Mouse (Mus musculus) 3T3-L1 (cell line): Measurements from ENCODE around the gene Dcaf11.

ENCODE experiments used
- DNase-seq: peaks from one replicate; pipeline ENCODE4 v3.0.0-alpha.2; 2015; ENCODE audit warnings: low read depth, low spot score

Gene Dcaf11

GRCm38 (mm10) chr14:55584702-55585565, 25.1 kb downstream of the Dcaf11 start, which contains the start of gene Emc9:
Gene Emc9, minus strand, starts transcription at chr14:55585302.
- DNase-seq = peak; percentile 65

GRCm38 (mm10) chr14:55585566-55585960, 25.8 kb downstream of the Dcaf11 start:
- no peak for DNase-seq

GRCm38 (mm10) chr14:55586149-55586548, 26.3 kb downstream of the Dcaf11 start:
- DNase-seq = peak; percentile 15

DNA sequence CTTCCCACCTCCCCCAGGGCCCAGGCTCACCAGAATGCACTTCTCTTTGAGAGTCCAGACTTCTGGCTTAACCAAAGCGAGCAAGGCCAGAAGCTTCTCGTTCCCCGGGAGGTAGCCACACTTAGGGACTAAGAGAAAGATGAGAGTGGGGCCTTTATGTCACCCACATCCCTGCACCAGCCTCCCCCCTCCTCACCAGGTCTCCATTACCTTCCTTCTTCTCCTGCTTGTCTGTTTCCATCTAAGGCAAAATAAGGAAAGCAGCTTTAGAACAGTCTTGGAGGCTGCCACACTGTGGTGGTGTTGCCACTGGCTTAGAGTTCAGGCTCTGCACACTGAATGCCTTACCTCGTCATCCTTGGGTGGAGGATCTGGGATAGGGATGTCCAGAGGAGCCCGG, 29.5 kb downstream of the Dcaf11 start:
- DNase-seq = no peak

GRCm38 (mm10) chr14:55589771-55590448, 30.1 kb downstream of the Dcaf11 start:
- no peak for DNase-seq

DNA sequence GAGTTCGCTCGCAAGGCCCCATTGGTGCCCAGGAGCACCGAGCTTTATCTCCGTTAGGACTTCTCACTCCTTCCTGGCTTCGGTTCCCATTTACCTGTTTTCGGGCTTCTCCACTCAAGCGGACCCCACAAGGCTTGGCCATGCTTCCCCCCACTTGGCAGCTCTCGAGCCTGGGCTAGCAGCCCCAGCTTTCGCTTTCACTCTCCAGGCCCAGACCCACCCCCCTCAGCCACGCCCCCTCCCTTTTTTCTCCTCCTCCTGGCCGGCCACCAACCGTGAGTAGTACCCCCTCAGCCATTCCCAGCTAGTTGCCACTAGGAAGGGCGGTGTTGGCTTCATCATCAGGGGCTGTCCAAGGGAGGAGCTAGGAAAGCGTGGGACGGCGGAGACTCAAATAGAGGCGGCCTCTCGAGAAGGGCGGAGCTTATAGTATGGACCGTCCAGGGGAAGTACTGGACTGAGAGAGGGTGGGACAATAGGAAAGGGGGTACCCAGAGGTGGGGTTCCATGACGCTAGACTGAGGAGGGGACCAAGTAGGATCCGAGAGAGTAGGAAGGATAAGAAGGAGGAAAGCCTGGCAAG, 31.0 kb downstream of the Dcaf11 start, which contains the start of gene Psme2:
TSS of gene Psme2 (minus strand) at position 366 of the 583 bp plus-strand sequence.
- DNase-seq = peak; percentile 96

- DNase-seq = peak; percentile 95
These were observed 31.6 kb downstream of the Dcaf11 start, which contains the start of gene Rnf31 for GRCm38 (mm10) chr14:55591331-55591891. Gene Rnf31, plus strand, starts transcription at chr14:55591708.

- peak; percentile 17 for DNase-seq
These were observed 32.4 kb downstream of the Dcaf11 start for GRCm38 (mm10) chr14:55592226-55592625.

GRCm38 (mm10) chr14:55596036-55596690, 36.4 kb downstream of the Dcaf11 start:
- DNase-seq = no peak

DNA sequence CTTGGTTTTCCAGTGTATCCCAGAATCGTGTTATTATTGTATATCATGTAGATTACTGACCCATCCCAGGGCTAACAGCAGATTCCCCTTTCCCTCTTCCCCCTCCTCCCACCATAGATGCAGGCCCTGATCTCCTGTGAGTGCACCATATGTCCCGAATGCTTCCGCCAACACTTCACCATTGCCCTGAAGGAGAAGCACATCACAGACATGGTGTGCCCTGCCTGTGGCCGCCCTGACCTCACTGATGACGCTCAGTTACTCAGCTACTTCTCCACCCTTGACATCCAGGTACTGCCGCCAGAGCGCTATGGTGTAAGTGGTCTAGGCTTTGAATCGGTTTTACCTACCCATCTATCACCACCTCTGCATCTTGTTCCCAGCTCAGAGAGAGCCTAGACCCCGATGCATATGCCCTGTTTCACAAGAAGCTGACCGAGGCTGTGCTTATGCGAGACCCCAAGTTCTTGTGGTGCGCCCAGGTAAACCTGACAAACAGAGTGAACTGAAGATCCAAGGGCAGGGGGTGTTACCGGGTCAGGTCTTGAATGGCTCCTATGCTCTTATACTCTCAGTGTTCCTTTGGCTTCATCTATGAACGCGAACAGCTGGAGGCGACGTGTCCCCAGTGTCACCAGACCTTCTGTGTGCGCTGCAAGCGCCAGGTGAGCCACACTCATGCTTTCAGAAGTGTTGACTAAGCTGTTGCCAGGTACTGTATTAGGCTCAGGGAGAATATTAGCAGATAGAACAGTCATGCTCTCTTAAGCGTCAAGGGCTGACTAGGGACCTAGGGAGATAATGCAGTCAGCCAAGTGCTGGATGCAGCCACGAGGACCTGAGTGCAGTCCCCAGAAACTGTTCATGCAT, 39.0 kb downstream of the Dcaf11 start:
- DNase-seq = no peak

DNA sequence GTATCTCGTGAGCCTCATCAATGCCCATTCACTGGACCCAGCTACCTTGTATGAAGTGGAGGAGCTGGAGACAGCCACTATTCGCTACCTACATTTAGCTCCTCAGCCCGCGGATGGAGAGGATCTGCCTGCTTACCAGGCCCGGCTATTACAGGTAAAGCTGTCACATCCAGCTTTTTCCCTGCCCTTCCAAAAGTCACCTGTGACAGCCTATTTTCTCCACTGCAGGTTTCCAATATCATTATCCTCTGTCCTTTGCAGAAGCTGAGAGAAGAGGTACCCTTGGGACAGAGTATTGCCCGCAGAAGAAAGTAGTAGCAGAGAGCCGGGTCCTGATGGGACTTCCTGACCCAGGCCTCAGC, 43.4 kb downstream of the Dcaf11 start, which contains the start of gene Irf9:
TSS of gene Irf9 (plus strand) at position 301 of the 362 bp plus-strand sequence.
- DNase-seq = no peak

DNA sequence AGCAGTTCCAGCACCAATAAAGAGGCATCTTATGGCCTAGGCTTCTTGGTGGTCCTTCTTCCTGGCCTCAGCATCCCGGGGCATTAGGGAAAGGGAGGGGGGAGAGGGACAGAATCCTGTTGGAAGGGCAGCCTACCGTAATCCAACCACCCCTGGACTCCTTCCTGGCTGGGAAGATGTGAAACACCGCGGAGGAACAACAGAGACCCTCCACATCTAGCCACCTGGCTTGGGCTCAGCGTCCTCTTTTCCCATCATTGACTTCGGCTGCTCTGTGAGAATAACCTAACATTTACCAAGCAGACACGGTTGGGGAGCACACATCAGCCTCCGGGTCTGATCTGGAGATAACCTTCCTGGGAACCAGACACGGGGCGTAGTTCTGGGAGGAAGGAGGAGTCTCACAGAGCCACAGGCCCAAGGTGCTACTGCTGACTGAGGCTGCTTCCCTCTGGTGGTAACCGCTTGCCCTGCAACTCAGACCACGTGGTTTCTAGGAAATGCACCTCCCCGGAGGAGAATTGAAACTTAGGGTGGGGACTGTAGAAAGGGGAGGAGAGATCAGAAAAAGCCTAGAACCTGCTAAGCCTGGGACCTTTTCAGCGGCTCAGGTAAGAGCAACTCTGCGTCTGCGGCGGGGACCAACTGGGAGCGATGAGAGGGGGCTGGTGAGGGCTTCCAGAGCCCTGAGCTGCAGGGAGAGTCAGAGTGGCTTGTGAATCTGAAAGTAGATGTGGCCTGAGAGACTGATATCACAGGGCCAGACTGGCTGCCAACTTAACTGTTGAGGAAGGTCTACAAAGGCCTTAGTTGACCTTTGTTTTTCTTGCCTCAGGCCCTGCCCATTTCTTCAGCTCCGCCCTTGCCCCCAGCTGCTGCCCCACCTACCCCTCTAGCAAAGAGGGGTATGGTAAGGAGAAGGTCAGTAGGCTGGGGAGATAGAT, 44.1 kb downstream of the Dcaf11 start:
- peak; percentile 92 for DNase-seq

DNA sequence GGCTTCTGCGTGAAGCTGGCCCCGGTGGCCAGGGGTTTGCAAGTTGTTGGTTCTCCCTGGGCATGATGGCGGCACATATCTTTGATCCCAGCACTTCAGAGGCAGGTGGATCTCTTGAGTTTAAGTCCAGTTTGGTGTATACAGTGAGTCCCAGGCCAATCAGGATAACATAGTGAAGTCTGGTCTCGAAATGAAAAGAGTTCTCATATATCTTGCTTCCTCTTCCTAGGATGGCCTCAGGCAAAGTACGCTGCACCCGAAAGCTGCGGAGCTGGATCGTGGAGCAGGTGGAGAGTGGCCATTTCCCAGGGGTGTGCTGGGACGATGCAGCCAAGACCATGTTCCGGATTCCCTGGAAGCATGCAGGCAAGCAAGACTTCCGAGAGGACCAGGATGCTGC, 45.0 kb downstream of the Dcaf11 start:
- DNase-seq = no peak

DNA sequence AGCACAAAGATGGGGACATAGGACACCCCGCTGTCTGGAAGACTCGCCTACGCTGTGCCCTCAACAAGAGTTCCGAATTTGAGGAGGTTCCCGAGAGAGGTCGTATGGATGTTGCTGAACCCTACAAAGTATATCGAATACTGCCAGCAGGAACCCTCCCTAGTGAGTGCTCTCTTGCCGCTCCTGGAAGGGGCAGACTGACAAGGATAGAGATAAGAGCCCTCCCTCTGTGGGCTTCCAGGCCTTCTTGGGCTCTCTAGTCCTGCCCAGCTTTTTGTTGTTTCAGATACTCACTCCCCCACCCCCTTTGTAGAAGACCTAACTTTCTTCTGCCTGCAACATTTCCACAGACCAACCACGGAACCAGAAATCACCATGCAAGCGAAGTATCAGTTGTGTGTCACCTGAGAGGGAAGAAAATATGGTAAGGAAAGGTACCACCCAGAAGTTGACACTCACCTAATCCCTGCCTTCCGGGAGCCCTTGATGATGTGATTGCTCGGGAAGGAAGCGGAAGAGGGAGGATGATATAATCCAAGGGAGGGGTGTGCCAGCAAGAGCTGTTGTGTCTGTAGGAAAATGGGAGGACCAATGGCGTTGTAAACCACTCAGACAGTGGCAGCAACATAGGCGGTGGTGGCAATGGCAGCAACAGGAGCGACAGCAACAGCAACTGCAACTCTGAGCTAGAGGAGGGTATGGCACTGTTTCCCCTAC, 46.1 kb downstream of the Dcaf11 start:
- DNase-seq = no peak

DNA sequence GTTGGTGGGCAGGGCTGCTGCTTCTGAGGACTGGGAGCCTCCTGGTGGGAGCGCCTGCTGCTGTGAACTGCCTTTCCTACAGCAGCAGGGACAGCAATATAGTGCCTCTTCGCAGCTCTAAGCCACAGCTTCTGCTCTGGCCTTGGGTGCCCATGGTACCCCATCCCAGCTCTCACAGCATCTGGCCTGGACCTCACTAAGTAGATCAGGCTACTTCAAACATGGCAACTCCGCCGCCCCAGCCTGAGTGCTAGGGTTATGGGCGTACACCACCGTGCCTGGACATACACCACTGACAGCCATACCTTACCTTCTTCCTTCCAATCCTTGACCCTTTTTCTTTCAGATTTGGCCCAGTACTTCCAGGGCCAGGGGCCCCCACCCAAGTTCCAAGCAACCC, 48.5 kb downstream of the Dcaf11 start:
- no peak for DNase-seq

- DNase-seq = no peak
These were observed 53.5 kb downstream of the Dcaf11 start for GRCm38 (mm10) chr14:55613346-55613745.

- no peak for DNase-seq
These were observed 54.9 kb downstream of the Dcaf11 start for GRCm38 (mm10) chr14:55614565-55615178.

GRCm38 (mm10) chr14:55615876-55616275, 56.1 kb downstream of the Dcaf11 start:
- peak; percentile 32 for DNase-seq
